Mouse (Mus musculus) lung, adult 2 months (tissue): ENCODE measurements around the gene Cd24a.

Source experiments
- CTCF ChIP-seq: fragments of 200-500 bp; IDR thresholded peaks from 2 replicates; pipeline ENCODE4 v1.5.1; 2011; ENCODE audit warnings: mild to moderate bottlenecking, low read length, control low read depth; ENCODE audit not compliant: insufficient read depth
- POLR2A ChIP-seq: fragments of 200-500 bp; IDR thresholded peaks from 2 replicates; pipeline ENCODE4 v1.6.1; 2011; ENCODE audit warnings: low read depth, mild to moderate bottlenecking, control low read depth, low read length, borderline replicate concordance; ENCODE audit errors: extremely low read depth

DNA sequence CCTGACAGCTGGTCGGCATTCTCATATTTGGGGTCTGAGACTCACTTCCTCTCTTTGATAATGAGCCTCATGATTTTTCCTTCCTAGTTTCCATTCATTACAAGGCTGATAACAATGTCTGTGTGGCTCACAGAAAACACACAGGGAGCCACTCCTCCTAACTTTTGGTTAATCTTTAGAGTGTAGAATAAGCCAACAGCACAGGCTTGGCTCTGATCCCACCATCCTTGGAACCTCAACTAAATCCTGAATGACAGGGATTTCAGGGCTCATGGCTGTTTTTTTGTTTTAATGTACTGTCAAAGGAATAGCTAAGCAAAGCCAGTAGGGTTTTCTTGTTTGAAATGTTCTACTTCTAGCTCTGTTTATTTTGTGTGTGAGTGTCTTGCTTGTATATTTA is 43.7 kb upstream of the Cd24a start:
- TF ChIP-seq CTCF, result no peak
- TF ChIP-seq POLR2A, result no peak
